ENCODE assay signal across 16 mouse cellular contexts in genomic region chr3:126918805-126919473, GRCm38 (mm10).
DNase-seq lines count a peak whose midpoint lies in the region; ATAC-seq lines count a peak whose summit lies in the region.
"Had no signal": no experiment of that assay in that cellular context is flagged by ENCODE, and none has a peak within 500 bp of the region (broad histone marks: within the 10 kb centered on the region; RNA-seq: fewer than 3 reads in every experiment).

No protein-coding gene starts in this region.

- 89% methylated on average over 10 of the region's 10 CpGs for WGBS in neural tube, embryonic 13.5 days

- H3K4me1 ChIP-seq in neural tube, embryonic 13.5 days (replicated peaks), result no peaks in the 10 kb centered on the region
- H3K4me1 ChIP-seq: heart, embryonic 12.5 days; stomach, embryonic 15.5 days had no signal

- no peak overlapping the region for H3K27ac ChIP-seq in neural tube, embryonic 13.5 days (replicated peaks)
- H3K27ac ChIP-seq: liver, embryonic 14.5 days; stomach, embryonic 15.5 days had no signal

- no peaks in the 10 kb centered on the region for H3K9me3 ChIP-seq in neural tube, embryonic 13.5 days
- H3K9me3 ChIP-seq: heart, embryonic 12.5 days; stomach, embryonic 15.5 days had no signal

- no peaks in the 10 kb centered on the region for H3K27me3 ChIP-seq in neural tube, embryonic 13.5 days
- H3K27me3 ChIP-seq: heart, embryonic 12.5 days; stomach, embryonic 15.5 days had no signal

- DNase-seq in heart, adult 11 months, result peak; percentile 87
- no peak for DNase-seq in heart, adult 9 months (ENCODE audit: low spot score in 2 of 2)
- DNase-seq in neural tube, embryonic 10.5 days (ENCODE audit: extremely low spot score, low spot score), result no peak
- DNase-seq in lung, postnatal 10 days, result peak; percentile 28
- DNase-seq in skeletal muscle tissue, adult 2 months (ENCODE audit: low read depth, low spot score), result peak; percentile 17
- no peak for DNase-seq in adrenal gland, adult 2 months
- DNase-seq: cerebellum, postnatal 25 days; kidney, postnatal 4 days; right cerebral cortex, postnatal 25 days; thymus, postnatal 4 days had no signal

- H3K9ac ChIP-seq in neural tube, embryonic 13.5 days, result no peak overlapping the region
- H3K9ac ChIP-seq: heart, embryonic 12.5 days; liver, embryonic 14.5 days; stomach, embryonic 15.5 days had no signal

- no peak overlapping the region for H3K4me2 ChIP-seq in neural tube, embryonic 13.5 days
- H3K4me2 ChIP-seq: heart, embryonic 12.5 days; stomach, embryonic 15.5 days had no signal

- ATAC-seq in neural tube, embryonic 13.5 days (ENCODE audit: low read depth), result 0 out of 2 replicates have a peak, but pooled peaks have one; percentile 37
- ATAC-seq in CD4-positive, CD25-positive, alpha-beta regulatory T cell, adult 4 months, result no peak
- ATAC-seq: inflammation-experienced regulatory T-cells, adult 6 months had no signal

- H3K36me3 ChIP-seq in neural tube, embryonic 13.5 days, result peaks cover 22% of the 10 kb centered on the region
- H3K36me3 ChIP-seq: stomach, embryonic 15.5 days had no signal

- H3K4me3 ChIP-seq in neural tube, embryonic 13.5 days, result no peak overlapping the region
- H3K4me3 ChIP-seq: heart, embryonic 12.5 days; stomach, embryonic 15.5 days had no signal

Comparison
In these comparisons a context has a peak if more than half of its experiments do, and no peak if none do; other contexts are left out.
1. DNase-seq: peak in heart, adult 11 months (single experiment), lung, postnatal 10 days (single experiment) and skeletal muscle tissue, adult 2 months (single experiment); none in heart, adult 9 months (0 of 2), neural tube, embryonic 10.5 days (single experiment) and adrenal gland, adult 2 months (single experiment).